Mouse (Mus musculus) forebrain, embryonic 14.5 days (tissue): Measurements from ENCODE around the gene Kctd6. TPM values are rescaled to one million over a fixed set of nuclear protein-coding genes. Genes with fewer than 3 reads are reported as not detected.
A peak's percentile ranks its signal among the peaks of the same experiment; 100 is the strongest.

Experiments used
- ATAC-seq: fragments of 200-750 bp; cut with Nextera tagmentation; 2 replicates; pipeline ENCODE4 v1.8.0; 2017; ENCODE audit warnings: mild to moderate bottlenecking, moderate library complexity
- DNase-seq: peaks from one replicate; pipeline ENCODE4 v3.0.0-alpha.2; 2015; ENCODE audit warnings: low spot score
- H3K27ac ChIP-seq: fragments of 300-500 bp; sonication (generic); 2 replicates; pipeline ENCODE4 v1.5.1; 2014; ENCODE audit warnings: low read depth, mild to moderate bottlenecking, control low read depth, low read length, moderate library complexity
- H3K27me3 ChIP-seq: fragments of 300-500 bp; sonication (generic); replicated peaks from 2 replicates; pipeline ENCODE4 v1.6.1; 2014; ENCODE audit warnings: low read length, control low read depth, mixed read lengths; ENCODE audit not compliant: control insufficient read depth, insufficient read depth
- H3K36me3 ChIP-seq: fragments of 300-500 bp; sonication (generic); 2 replicates; pipeline ENCODE4 v1.6.1; 2014; ENCODE audit warnings: low read length, control low read depth; ENCODE audit not compliant: control insufficient read depth, insufficient read depth
- H3K4me1 ChIP-seq: fragments of 300-500 bp; sonication (generic); 2 replicates; pipeline ENCODE4 v1.6.1; 2014; ENCODE audit warnings: antibody characterized with exemption, low read length, control low read depth; ENCODE audit not compliant: control insufficient read depth, insufficient read depth
- H3K4me2 ChIP-seq: fragments of 300-500 bp; sonication (generic); 2 replicates; pipeline ENCODE4 v1.6.1; 2014; ENCODE audit warnings: mild to moderate bottlenecking, control low read depth, low read length
- H3K4me3 ChIP-seq: fragments of 300-500 bp; sonication (generic); 2 replicates; pipeline ENCODE4 v1.5.1; 2014; ENCODE audit warnings: low read depth, low read length, control low read depth
- H3K9ac ChIP-seq: fragments of 300-500 bp; sonication (generic); 2 replicates; pipeline ENCODE4 v1.6.1; 2014; ENCODE audit warnings: mild to moderate bottlenecking, low read length, control low read depth, moderate library complexity
- H3K9me3 ChIP-seq: fragments of 300-500 bp; sonication (generic); replicated peaks from 2 replicates; pipeline ENCODE4 v1.6.1; 2016; ENCODE audit warnings: low read length, control low read depth, mixed read lengths; ENCODE audit not compliant: control insufficient read depth
- WGBS: fragments of 180-500 bp; shearing (Covaris S2); extraction: QIAGEN DNeasy Blood & Tissue Kit; methylation state at CpG from one replicate; pipeline ENCODE4 v1.1.7; 2014; 5-methylcytosine and 5-hydroxymethylcytosine counted together
- polyA plus RNA-seq: library from polyadenylated mRNA; unstranded; fragments of >200 nt; fragmentation: Nextera tagmentation; extraction: Ambion mirVana; gene quantifications from 2 replicates; pipeline ENCODE4 v1.2.1, GENCODE M21; 2014

The Kctd6 gene
- polyA plus RNA-seq, 1 experiment from 2014 or later, result 7.0 TPM

DNA sequence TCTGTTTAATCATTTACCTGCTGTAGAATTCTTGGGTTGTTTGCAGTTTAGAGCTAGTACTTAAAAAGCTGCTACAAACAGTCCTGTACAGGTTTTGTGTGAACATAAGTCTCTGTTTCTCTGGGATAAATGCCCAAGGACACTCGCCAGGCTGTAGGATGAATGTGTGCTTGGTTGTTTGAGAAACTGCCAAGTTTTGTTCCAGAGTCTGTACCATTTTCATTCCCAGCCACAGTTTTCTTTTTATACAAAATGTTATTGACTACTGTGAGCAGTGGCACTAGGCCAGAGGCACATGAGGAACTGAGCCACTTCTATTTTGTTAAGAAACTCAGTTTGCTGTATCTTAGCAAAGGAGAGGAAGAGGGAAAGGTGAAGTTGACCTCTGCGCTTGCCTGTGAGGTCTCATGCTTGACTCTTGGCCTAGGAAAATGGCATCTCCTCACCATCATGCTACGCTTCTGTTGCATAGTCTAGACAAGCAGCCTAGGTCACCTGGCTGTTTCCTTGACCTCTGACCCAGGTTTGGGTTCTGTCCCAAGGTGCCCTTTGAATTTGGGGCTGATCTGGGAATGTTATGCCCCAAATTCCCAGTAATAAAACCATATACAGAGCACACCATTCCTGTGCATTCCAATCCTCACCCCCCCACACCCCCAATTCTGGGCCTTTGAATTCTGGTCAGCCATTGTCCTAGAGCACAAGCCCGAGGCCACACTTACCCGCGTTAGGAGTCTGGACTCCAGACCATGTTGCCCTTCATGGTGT lies 27.5 kb upstream of the Kctd6 start:
- Histone ChIP-seq H3K36me3 (no peaks in the 10 kb centered on the region), H3K4me3 (no peak overlapping the region), H3K4me1 (0 out of 2 replicates have a peak, but pooled peaks cover 3% of the 10 kb centered on the region), H3K4me2 (no peak overlapping the region), H3K9ac (no peak overlapping the region), H3K9me3 (no peaks in the 10 kb centered on the region), H3K27me3 (no peaks in the 10 kb centered on the region), H3K27ac (no peak overlapping the region)
- no peak; the same call in 1 of the 2 replicates for ATAC-seq
- peak; percentile 73 for DNase-seq
- 83% methylated on average over 6 of the region's 6 CpGs for WGBS

DNA sequence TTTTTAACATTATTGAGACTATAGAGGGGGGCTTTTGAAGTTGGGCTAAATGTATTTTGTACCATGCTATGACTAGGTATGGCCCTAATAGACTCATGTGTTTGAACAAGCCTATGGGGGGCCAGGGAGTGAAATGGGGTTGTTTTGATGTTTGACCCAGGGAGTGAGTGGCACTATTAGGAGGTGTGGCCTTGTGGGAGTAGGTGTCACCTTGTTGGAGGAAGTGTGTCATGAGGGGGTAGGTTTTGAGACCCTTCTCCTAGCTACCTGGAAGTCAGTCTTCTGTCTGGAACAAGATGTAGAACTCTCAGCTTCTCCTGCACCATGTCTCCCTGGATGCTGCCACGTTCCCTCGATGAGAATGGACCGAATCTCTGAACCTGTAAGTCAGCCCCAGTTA lies 23.4 kb upstream of the Kctd6 start:
- 95% methylated on average over 3 of the region's 3 CpGs for WGBS
- no peak overlapping the region for H3K9ac ChIP-seq
- no peak for ATAC-seq
- DNase-seq, result no peak
- 0 out of 2 replicates have a peak, but pooled peaks cover 3% of the 10 kb centered on the region for H3K4me1 ChIP-seq
- H3K4me3 ChIP-seq, result no peak overlapping the region
- H3K36me3 ChIP-seq, result no peaks in the 10 kb centered on the region
- no peak overlapping the region for H3K4me2 ChIP-seq
- no peaks in the 10 kb centered on the region for H3K9me3 ChIP-seq
- no peaks in the 10 kb centered on the region for H3K27me3 ChIP-seq
- no peak overlapping the region for H3K27ac ChIP-seq

DNA sequence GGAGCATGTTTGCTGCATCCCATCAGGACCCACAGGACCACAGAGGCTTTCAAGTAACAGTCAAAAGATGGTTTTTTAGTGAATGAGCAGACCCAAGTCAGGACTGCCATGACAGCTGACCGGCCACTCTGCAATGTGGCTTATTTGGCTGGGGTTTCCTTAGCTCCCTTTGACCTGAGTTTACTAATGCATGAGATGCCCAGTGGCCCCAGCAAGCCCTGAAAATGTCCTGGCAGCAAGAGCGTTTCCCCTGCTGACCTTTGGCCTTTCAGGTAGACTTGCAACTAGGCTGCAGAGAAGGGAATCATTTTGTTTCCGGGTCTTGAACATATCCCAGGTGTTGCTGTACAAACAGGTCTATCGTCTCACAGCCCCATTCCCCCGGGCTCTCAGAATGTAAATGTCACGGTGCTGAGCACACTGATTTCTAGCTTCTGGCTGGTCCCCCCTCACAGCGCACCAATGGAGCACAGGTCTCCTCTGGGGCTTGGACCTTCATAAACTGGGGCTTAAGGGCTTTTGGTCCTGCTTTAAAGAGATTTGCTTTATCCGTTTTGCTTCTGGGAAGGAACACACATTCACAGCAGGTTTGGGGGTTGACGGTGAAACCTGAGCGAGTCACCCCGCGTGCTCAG lies 22.5 kb upstream of the Kctd6 start:
- Histone ChIP-seq H3K4me2 (no peak overlapping the region), H3K27me3 (no peaks in the 10 kb centered on the region), H3K9me3 (no peaks in the 10 kb centered on the region), H3K9ac (no peak overlapping the region), H3K4me3 (no peak overlapping the region), H3K36me3 (no peaks in the 10 kb centered on the region), H3K4me1 (0 out of 2 replicates have a peak, but pooled peaks cover 3% of the 10 kb centered on the region), H3K27ac (no peak overlapping the region)
- DNase-seq (no peak), ATAC-seq (no peak)
- 85% methylated on average over 12 of the region's 12 CpGs for WGBS

DNA sequence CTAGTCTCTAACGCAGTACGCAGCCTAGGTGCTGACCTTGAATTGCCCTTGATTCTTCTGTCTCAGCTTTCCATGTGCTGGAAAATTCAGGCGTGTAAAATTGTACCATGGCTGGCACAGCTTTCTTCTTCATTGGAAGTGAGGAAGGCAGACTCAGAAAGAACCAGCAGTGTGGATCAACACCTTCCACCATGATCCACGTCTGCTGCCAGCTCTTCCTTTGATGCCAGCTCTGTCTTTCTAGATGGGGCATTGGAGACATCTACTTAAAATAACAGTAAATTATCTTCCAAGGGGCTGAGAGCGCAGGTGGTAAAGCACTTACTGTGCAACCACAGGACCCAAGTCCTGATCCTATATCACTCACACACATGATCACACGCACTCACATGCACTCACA lies 21.2 kb upstream of the Kctd6 start:
- no peak overlapping the region for H3K4me3 ChIP-seq
- H3K4me2 ChIP-seq, result no peak overlapping the region
- 82% methylated on average over 6 of the region's 6 CpGs for WGBS
- H3K27me3 ChIP-seq, result no peaks in the 10 kb centered on the region
- no peak for DNase-seq
- no peaks in the 10 kb centered on the region for H3K36me3 ChIP-seq
- no peak overlapping the region for H3K9ac ChIP-seq
- H3K27ac ChIP-seq, result no peak overlapping the region
- H3K9me3 ChIP-seq, result no peaks in the 10 kb centered on the region
- no peak for ATAC-seq
- no peaks in the 10 kb centered on the region for H3K4me1 ChIP-seq

DNA sequence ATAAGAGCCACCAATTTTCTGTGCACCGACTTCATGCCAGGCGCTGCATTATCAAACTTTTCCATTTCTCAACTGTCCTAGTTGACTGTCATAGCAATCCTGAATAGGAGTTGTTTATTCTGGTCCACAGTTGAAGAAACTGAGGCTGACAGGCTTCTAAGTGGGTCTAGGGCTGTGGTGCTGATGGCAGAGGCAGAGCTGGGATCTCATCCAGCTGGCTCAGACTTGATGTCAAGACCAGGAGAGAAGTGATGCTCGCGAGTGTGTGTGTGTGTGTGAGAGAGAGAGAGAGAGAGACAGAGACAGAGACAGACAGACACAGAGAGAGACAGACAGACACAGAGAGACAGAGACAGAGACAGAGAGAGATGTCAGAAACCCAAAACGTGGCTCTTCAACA lies 13.2 kb upstream of the Kctd6 start:
- ATAC-seq, result no peak
- 0 out of 2 replicates have a peak, but pooled peaks cover 3% of the 10 kb centered on the region for H3K4me1 ChIP-seq
- peak; percentile 44 for DNase-seq

DNA sequence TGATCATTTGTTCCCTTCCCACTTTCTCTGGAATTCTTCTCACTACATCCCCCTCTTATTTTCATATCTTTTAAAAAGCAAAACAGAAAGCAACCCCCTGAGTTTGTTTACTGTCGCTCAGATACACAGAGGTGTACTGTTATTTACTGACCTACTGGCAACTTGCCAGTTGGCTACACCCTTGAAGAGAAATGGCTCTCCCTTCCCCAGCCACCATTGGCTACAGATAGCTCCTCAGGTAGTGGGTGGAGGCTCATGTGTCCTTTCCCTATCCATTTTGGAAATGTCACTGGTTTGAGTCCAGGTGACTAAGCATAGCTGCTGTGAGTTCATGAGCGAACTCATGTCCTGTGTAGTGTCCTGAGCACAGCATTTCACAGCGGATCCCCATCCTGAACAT lies 12.2 kb upstream of the Kctd6 start:
- ATAC-seq, result no peak
- Histone ChIP-seq H3K4me1 (0 out of 2 replicates have a peak, but pooled peaks cover 3% of the 10 kb centered on the region), H3K9ac (no peak overlapping the region), H3K4me3 (no peak overlapping the region), H3K36me3 (no peaks in the 10 kb centered on the region), H3K27me3 (no peaks in the 10 kb centered on the region), H3K4me2 (no peak overlapping the region), H3K27ac (no peak overlapping the region), H3K9me3 (no peaks in the 10 kb centered on the region)
- DNase-seq, result no peak
- WGBS, result 84% methylated on average over 3 of the region's 3 CpGs

More for the DNA sequence above, 13.2 kb upstream of the Kctd6 start:
- 60% methylated on average over 5 of the region's 5 CpGs for WGBS
- Histone ChIP-seq H3K4me3 (no peak overlapping the region), H3K36me3 (no peaks in the 10 kb centered on the region), H3K27ac (no peak overlapping the region), H3K27me3 (no peaks in the 10 kb centered on the region), H3K9ac (no peak overlapping the region), H3K4me2 (no peak overlapping the region), H3K9me3 (no peaks in the 10 kb centered on the region)

DNA sequence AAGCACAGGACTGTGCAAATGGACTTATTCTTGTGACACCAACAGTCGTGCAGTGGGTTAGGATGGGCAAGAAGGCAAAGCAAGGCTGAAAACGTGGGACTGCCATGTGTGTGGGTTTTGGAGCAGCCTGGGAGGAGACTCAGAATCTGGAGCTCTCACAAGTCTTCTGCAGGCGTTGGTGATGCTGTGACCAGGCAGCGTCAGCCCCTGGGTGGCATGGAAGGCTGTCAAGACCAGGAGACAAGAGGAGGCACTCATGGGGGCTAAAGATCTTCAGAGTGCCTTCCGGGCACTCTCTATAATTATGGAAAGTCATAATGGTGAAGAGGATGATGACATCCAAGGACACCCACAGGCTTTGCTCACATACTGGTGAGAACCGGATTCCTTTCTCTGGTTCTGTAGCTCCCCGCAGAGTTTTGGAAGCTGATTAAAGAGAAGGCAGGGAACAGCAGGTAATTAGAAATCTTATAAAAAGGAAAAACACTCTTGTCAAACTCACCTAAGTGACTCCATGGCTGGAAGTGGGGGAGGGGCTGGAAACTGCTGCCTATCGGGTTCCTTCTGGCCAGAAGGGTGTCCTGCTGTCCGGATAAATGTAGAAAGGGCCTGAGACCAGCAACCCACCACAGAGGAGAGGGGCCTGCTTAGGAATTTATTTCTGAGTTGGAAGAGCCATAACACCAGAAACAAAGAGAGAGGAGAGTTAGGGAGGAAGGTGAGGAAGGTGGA lies 7.6 kb upstream of the Kctd6 start:
- H3K27me3 ChIP-seq, result no peaks in the 10 kb centered on the region
- no peaks in the 10 kb centered on the region for H3K36me3 ChIP-seq
- ATAC-seq, result no peak
- peaks cover 7% of the 10 kb centered on the region; the same call in 1 of the 2 replicates for H3K4me1 ChIP-seq
- H3K4me3 ChIP-seq, result no peak overlapping the region
- WGBS, result 45% methylated on average over 9 of the region's 9 CpGs
- H3K9ac ChIP-seq, result no peak overlapping the region
- H3K27ac ChIP-seq, result no peak overlapping the region
- H3K9me3 ChIP-seq, result no peaks in the 10 kb centered on the region
- DNase-seq, result no peak
- no peak overlapping the region for H3K4me2 ChIP-seq

DNA sequence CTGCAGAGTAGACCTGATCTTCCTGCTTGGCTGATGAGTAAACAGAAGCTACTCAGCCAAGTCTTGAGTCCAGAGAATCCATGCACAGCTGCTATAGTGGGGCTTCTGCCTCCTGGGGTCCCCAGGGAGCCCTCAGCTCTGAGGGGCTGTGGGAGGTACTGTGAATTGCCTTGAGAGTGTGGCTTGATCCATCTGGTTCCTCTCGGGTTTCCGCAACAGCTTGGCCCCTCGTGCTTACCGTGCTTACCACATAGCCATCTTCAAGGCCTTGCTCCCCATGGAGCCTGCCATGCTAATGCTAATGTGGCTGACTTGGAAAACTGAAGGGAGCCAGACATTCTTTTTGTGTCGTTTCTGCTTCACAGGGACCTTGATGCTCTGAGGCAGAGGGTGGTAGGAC lies 6.8 kb upstream of the Kctd6 start:
- ATAC-seq (peak; percentile 60; the same call in 1 of the 2 replicates), DNase-seq (peak; percentile 57)
- Histone ChIP-seq H3K9ac (no peak overlapping the region), H3K9me3 (no peaks in the 10 kb centered on the region), H3K4me3 (no peak overlapping the region), H3K27ac (peak overlapping the region; percentile 60; the same call in 1 of the 2 replicates), H3K36me3 (no peaks in the 10 kb centered on the region), H3K4me2 (no peak overlapping the region), H3K27me3 (no peaks in the 10 kb centered on the region), H3K4me1 (peaks cover 7% of the 10 kb centered on the region; the same call in 1 of the 2 replicates)
- 11% methylated on average over 5 of the region's 5 CpGs for WGBS
